Mouse (Mus musculus) bone marrow macrophage, adult 2 months (primary cell): ENCODE results near the gene Gna11.

Experiments used
- CTCF ChIP-seq: IDR thresholded peaks from 2 replicates; pipeline ENCODE4 v1.5.1; 2012; ENCODE audit warnings: low read depth, mild to moderate bottlenecking, low read length, moderate library complexity
- POLR2A ChIP-seq: IDR thresholded peaks from 2 replicates; pipeline ENCODE4 v1.6.1; 2012; ENCODE audit warnings: mild to moderate bottlenecking, low read depth, low read length, borderline replicate concordance

GRCm38 (mm10) chr10:81513798-81514197 is 31.2 kb downstream of the Gna11 start:
- TF ChIP-seq POLR2A (no peak), CTCF (no peak)
